Mouse (Mus musculus) forebrain, embryonic 16.5 days (tissue): ENCODE data around the gene D2hgdh. TPM values are rescaled to one million over a fixed set of nuclear protein-coding genes. Genes with fewer than 3 reads are reported as not detected.

Source experiments
- ATAC-seq: fragments of 200-750 bp; cut with Nextera tagmentation; 2 replicates; pipeline ENCODE4 v1.8.0; 2017; ENCODE audit warnings: mild to moderate bottlenecking, moderate library complexity
- H3K27ac ChIP-seq: fragments of 300-500 bp; sonication (generic); 2 replicates; pipeline ENCODE4 v1.5.1; 2014; ENCODE audit warnings: low read length, control low read depth
- H3K27me3 ChIP-seq: fragments of 300-500 bp; sonication (generic); replicated peaks from 2 replicates; pipeline ENCODE4 v1.6.1; 2014; ENCODE audit warnings: low read length; ENCODE audit not compliant: control insufficient read depth, insufficient read depth
- H3K36me3 ChIP-seq: fragments of 300-500 bp; sonication (generic); 2 replicates; pipeline ENCODE4 v1.6.1; 2014; ENCODE audit not compliant: control insufficient read depth, insufficient read depth
- H3K4me1 ChIP-seq: fragments of 300-500 bp; sonication (generic); replicated peaks from 2 replicates; pipeline ENCODE4 v1.6.1; 2014; ENCODE audit warnings: low read length; ENCODE audit not compliant: control insufficient read depth, insufficient read depth
- H3K4me2 ChIP-seq: fragments of 300-500 bp; sonication (generic); 2 replicates; pipeline ENCODE4 v1.6.1; 2014; ENCODE audit warnings: mild to moderate bottlenecking, low read length, control low read depth
- H3K4me3 ChIP-seq: fragments of 300-500 bp; sonication (generic); replicated peaks from 2 replicates; pipeline ENCODE4 v1.5.1; 2014; ENCODE audit warnings: mild to moderate bottlenecking, low read length, control low read depth
- H3K9ac ChIP-seq: fragments of 300-500 bp; sonication (generic); replicated peaks from 2 replicates; pipeline ENCODE4 v1.6.1; 2014; ENCODE audit warnings: low read depth, low read length, control low read depth
- H3K9me3 ChIP-seq: fragments of 300-500 bp; sonication (generic); 2 replicates; pipeline ENCODE4 v1.6.1; 2016; ENCODE audit warnings: low read length; ENCODE audit not compliant: control insufficient read depth
- WGBS: fragments of 180-500 bp; shearing (Covaris S2); extraction: QIAGEN DNeasy Blood & Tissue Kit; methylation state at CpG from one replicate; pipeline ENCODE4 v1.1.7; 2014; 5-methylcytosine and 5-hydroxymethylcytosine counted together
- polyA plus RNA-seq: library from polyadenylated mRNA; unstranded; fragments of >200 nt; fragmentation: Nextera tagmentation; extraction: Ambion mirVana; gene quantifications from 2 replicates; pipeline ENCODE4 v1.2.1, GENCODE M21; 2015

D2hgdh gene
- 17.2 and 19.5 TPM in 2 replicates for polyA plus RNA-seq

- Histone ChIP-seq H3K9me3 (no peaks in the 10 kb centered on the region), H3K27ac (peak within 1 kb of the TSS; percentile 97), H3K9ac (peak within 1 kb of the TSS; percentile 67), H3K4me1 (peaks cover 17% of the 10 kb centered on the region), H3K4me3 (peak within 1 kb of the TSS; percentile 74), H3K27me3 (no peaks in the 10 kb centered on the region), H3K4me2 (peak within 1 kb of the TSS; percentile 91), H3K36me3 (0 out of 2 replicates have a peak, but pooled peaks cover 2% of the 10 kb centered on the region)
- 3% methylated on average over 10 of the region's 10 CpGs for WGBS
- peak; percentile 1; the same call in 1 of the 2 replicates for ATAC-seq
Observed at GRCm38 (mm10) chr1:93824609-93825008, at the start of gene D2hgdh. Gene D2hgdh, plus strand, starts transcription at chr1:93824909.

- peaks cover 39% of the 10 kb centered on the region for H3K36me3 ChIP-seq
- no peaks in the 10 kb centered on the region for H3K4me1 ChIP-seq
- no peak overlapping the region for H3K4me2 ChIP-seq
- H3K4me3 ChIP-seq, result no peak overlapping the region
- H3K27ac ChIP-seq, result no peak overlapping the region
- no peaks in the 10 kb centered on the region for H3K27me3 ChIP-seq
- ATAC-seq, result no peak
- no peak overlapping the region for H3K9ac ChIP-seq
- no peaks in the 10 kb centered on the region for H3K9me3 ChIP-seq
- WGBS, result 80% methylated on average over 5 of the region's 5 CpGs
Observed at GRCm38 (mm10) chr1:93776686-93777085, 48.0 kb upstream of the D2hgdh start.

- no peak overlapping the region for H3K9ac ChIP-seq
- H3K4me2 ChIP-seq, result no peak overlapping the region
- WGBS, result 85% methylated on average over 2 of the region's 2 CpGs
- H3K4me1 ChIP-seq, result no peaks in the 10 kb centered on the region
- H3K9me3 ChIP-seq, result no peaks in the 10 kb centered on the region
- H3K36me3 ChIP-seq, result peaks cover 42% of the 10 kb centered on the region
- no peak for ATAC-seq
- no peak overlapping the region for H3K4me3 ChIP-seq
- H3K27ac ChIP-seq, result no peak overlapping the region
- H3K27me3 ChIP-seq, result no peaks in the 10 kb centered on the region
Observed at GRCm38 (mm10) chr1:93786912-93787311, 37.8 kb upstream of the D2hgdh start.

- ATAC-seq, result no peak
- Histone ChIP-seq H3K27me3 (no peaks in the 10 kb centered on the region), H3K27ac (no peak overlapping the region), H3K36me3 (peaks cover 40% of the 10 kb centered on the region), H3K9ac (no peak overlapping the region), H3K4me2 (no peak overlapping the region), H3K4me1 (no peaks in the 10 kb centered on the region), H3K4me3 (no peak overlapping the region), H3K9me3 (no peaks in the 10 kb centered on the region)
- 97% methylated on average over 8 of the region's 8 CpGs for WGBS
Observed at GRCm38 (mm10) chr1:93794526-93794925, 30.2 kb upstream of the D2hgdh start.

GRCm38 (mm10) chr1:93795886-93796285, 28.8 kb upstream of the D2hgdh start:
- Histone ChIP-seq H3K4me2 (no peak overlapping the region), H3K27me3 (no peaks in the 10 kb centered on the region), H3K9ac (no peak overlapping the region), H3K4me1 (0 out of 2 replicates have a peak, but pooled peaks cover 2% of the 10 kb centered on the region), H3K27ac (no peak overlapping the region), H3K36me3 (peaks cover 35% of the 10 kb centered on the region), H3K4me3 (no peak overlapping the region), H3K9me3 (no peaks in the 10 kb centered on the region)
- ATAC-seq, result no peak
- 79% methylated on average over 8 of the region's 8 CpGs for WGBS

GRCm38 (mm10) chr1:93800670-93801503, 23.8 kb upstream of the D2hgdh start:
- peak overlapping the region; percentile 75 for H3K4me3 ChIP-seq
- H3K4me2 ChIP-seq, result peak overlapping the region; percentile 56
- H3K36me3 ChIP-seq, result peaks cover 4% of the 10 kb centered on the region; the same call in 1 of the 2 replicates
- H3K27me3 ChIP-seq, result no peaks in the 10 kb centered on the region
- WGBS, result 77% methylated on average over 21 of the region's 21 CpGs
- H3K9me3 ChIP-seq, result no peaks in the 10 kb centered on the region
- ATAC-seq, result no peak
- H3K9ac ChIP-seq, result peak overlapping the region; percentile 76; the same call in 1 of the 2 replicates
- peaks cover 22% of the 10 kb centered on the region for H3K4me1 ChIP-seq
- H3K27ac ChIP-seq, result no peak overlapping the region

GRCm38 (mm10) chr1:93801741-93802238, 22.9 kb upstream of the D2hgdh start, which contains the start of gene Dtymk:
Gene Dtymk, minus strand, starts transcription at chr1:93801934.
- Histone ChIP-seq H3K27ac (peak within 1 kb of the TSS; percentile 75), H3K4me2 (peak within 1 kb of the TSS; percentile 56), H3K36me3 (peaks cover 4% of the 10 kb centered on the region; the same call in 1 of the 2 replicates), H3K4me3 (peak within 1 kb of the TSS; percentile 75), H3K4me1 (peaks cover 22% of the 10 kb centered on the region), H3K9me3 (no peaks in the 10 kb centered on the region), H3K27me3 (no peaks in the 10 kb centered on the region), H3K9ac (peak within 1 kb of the TSS; percentile 76)
- under 1% methylated on average over 42 of the region's 42 CpGs for WGBS
- ATAC-seq, result peak; percentile 62

GRCm38 (mm10) chr1:93802771-93803170, 21.9 kb upstream of the D2hgdh start:
- H3K4me2 ChIP-seq, result peak overlapping the region; percentile 92
- no peak overlapping the region for H3K9ac ChIP-seq
- 85% methylated on average over 5 of the region's 5 CpGs for WGBS
- no peak overlapping the region for H3K27ac ChIP-seq
- peaks cover 6% of the 10 kb centered on the region for H3K36me3 ChIP-seq
- no peak for ATAC-seq
- no peak overlapping the region for H3K4me3 ChIP-seq
- no peaks in the 10 kb centered on the region for H3K9me3 ChIP-seq
- no peaks in the 10 kb centered on the region for H3K27me3 ChIP-seq
- peaks cover 22% of the 10 kb centered on the region for H3K4me1 ChIP-seq
